Mouse (Mus musculus): ENCODE results near the gene Kif17.

DNA sequence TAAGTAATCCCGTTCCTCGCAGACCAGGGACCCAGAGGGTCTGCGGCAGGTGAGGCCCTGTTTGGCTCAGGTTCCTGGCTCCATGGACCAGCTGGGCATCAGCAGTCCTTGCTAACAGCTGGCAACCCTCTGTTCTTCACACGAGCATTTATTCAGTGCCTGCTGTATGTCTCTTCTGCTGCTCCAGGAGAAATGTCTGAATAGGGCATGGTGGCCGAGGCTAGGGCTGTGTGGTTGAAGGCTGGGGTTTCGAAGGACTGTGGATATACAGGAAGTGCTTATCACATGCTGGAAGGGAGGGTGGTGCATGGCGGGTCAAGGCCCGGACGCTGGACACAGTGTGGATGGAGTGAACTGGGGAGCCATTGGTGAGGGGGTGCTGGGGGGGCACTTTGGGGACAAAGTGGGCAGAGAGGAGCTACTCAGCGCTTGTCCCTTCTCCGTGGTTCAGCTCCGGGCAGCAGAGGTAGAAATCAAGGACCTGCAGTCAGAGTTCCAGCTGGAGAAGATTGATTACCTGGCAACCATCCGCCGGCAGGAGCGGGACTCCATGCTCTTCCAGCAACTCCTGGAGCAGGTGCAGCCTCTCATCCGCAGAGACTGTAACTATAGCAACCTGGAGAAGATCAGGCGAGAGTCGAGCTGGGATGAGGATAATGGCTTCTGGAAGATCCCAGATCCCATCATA lies 43.2 kb downstream of the Kif17 start:
- TF ChIP-seq MAFK (IDR thresholded peaks at IDR 0.05; ENCODE audit: insufficient read depth, low read depth, low read length) (no peak), CHD2 (IDR thresholded peaks at IDR 0.05; ENCODE audit: low read depth, low read length) (no peak)
